Mouse (Mus musculus): ENCODE measurements at regions not wholly inside any gene's neighbourhood (a gene's known extent, or its start where the extent isn't known, plus 50 kb on each side); places are given as distances from the start of the nearest gene placed in this dataset.

- DNase-seq (ENCODE audit: low spot score in 2 of 2): no peak
Measured at GRCm38 (mm10) chr12:107723062-107723859, 234.8 kb downstream of the 3110018I06Rik start.

DNA sequence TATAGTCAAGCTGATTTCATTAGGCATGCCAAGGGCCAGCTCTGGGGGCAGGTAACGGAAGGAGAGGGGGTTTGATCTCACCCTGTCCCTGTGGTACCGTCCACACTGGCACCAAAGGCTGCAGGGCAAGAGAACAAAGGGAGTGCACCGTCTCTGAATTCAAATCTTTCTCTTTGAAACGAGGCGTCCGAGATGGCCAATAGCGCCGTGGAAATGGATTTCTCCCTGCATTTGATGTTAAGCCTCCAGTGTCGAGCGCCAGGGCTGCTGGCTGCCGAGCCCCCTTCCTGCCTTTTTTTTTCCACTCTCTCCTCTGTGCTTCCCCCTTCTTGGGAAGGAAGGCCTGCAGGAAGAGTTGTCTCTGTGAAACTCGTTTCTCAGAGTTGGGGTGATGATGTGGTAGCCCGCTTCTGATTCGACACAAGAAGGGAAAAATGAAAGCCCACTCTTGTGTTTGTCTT lies 235.5 kb downstream of the 3110018I06Rik start:
- no peak for DNase-seq (ENCODE audit: low spot score in 2 of 2)

DNA sequence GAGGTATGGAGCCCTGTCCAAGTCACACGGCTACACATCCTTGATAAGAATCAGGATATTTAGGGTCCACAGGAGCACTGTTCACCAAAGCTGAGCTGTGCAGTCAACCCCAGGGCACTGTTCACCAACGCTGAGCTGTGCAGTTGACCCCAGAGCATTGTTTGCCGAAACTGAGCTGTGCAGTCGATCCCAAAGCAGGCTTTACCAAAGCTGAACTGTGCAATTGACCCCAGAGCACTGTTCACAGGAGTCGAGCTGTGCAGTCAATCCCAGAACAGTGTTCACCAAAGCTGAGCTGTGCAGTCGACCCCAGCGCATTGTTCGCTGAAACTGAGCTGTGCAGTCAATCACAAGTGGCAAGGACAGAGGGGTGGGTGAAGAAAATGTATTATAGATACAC lies 236.0 kb downstream of the 3110018I06Rik start:
- DNase-seq (ENCODE audit: low spot score in 2 of 2): no peak

DNA sequence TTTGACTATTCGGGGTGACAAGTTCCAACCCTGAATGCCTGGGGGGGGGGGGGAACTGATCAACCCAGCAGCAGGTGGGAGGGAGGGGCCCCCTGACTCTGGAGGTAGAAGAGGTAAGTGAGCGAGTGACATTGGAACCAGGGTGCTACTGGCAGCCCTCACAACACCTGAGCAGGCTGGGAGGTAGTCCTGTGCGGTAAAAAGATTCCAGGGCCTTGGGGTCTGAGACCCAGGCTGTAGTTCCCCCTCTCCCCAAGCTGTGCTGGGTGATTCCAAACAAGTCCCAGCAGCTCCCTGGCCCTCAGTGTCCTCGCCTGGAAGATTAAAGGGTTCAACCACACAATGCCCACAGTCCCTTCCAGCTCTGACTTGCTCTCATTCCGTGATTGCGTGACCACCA lies 240.4 kb downstream of the 3110018I06Rik start:
- DNase-seq (ENCODE audit: low spot score in 2 of 2): no peak

GRCm38 (mm10) chr12:107729301-107729700 lies 240.9 kb downstream of the 3110018I06Rik start:
- DNase-seq (ENCODE audit: low spot score in 2 of 2): no peak

- no peak for DNase-seq (ENCODE audit: low spot score in 2 of 2)
Measured at GRCm38 (mm10) chr12:107730940-107731339, 242.5 kb downstream of the 3110018I06Rik start.

DNA sequence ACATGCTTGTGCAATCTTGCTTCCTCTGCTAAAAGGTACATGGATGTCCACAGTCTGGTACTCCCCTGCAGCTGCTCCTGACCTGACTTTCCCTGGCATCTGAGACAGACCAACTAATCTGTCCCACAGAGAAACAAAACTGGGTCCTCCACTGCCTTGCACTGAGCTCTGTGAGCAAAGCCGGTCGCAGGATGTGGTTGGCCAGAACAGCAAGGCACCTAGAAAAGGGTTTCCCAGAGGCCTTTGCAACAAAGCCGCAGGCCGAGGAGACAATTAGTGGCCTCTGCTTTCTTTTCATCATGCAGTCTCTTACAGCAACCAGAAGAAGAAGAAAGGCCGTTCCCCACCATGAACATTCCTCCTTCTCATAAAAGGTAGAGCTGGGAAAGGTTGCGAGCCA lies 246.1 kb downstream of the 3110018I06Rik start:
- no peak for DNase-seq (ENCODE audit: low spot score in 2 of 2)

DNA sequence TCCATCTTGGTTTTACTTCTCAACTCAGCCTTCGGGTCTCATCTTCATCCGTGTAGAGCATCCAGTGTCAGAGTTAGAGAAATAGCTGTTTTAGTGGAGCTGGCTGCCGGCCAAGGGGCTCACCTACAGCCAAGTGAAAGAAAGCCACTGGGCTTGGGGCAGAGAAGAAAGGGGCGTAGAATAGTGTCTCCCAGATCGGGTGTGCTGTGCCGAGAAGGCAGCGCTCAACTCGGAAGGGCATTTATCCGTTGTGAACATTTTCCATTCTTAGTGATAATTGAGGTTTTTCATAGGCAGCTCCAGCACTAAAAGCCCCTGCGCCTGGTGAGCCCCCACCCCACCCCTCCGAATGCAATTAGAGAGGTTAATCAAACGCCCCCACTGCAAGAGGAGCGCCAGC lies 254.2 kb downstream of the 3110018I06Rik start:
- DNase-seq (ENCODE audit: low spot score in 2 of 2): no peak

DNA sequence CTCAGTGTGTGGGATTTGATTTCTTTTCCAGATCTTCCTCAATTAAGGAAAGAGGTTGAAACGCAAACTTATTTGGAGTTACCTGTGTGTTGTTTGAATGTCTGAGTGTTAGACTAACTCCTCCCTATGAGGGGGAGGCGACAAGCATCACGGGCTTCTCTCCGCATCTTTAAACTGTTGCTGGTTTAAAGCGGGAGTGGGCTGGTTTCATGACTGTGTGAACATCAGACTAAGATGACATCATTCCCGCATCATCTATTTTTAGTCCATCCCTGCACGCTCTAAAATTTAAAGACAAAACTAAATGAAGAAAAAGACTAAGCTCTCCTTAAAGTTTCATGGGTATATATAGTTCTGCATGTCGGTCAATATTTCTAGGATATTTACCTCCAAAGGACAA lies 256.4 kb downstream of the 3110018I06Rik start:
- no peak for DNase-seq (ENCODE audit: low spot score in 2 of 2)

- DNase-seq (ENCODE audit: low spot score in 2 of 2): no peak
Measured at GRCm38 (mm10) chr12:107748481-107749380, 254.7 kb downstream of the Bcl11b start.

DNA sequence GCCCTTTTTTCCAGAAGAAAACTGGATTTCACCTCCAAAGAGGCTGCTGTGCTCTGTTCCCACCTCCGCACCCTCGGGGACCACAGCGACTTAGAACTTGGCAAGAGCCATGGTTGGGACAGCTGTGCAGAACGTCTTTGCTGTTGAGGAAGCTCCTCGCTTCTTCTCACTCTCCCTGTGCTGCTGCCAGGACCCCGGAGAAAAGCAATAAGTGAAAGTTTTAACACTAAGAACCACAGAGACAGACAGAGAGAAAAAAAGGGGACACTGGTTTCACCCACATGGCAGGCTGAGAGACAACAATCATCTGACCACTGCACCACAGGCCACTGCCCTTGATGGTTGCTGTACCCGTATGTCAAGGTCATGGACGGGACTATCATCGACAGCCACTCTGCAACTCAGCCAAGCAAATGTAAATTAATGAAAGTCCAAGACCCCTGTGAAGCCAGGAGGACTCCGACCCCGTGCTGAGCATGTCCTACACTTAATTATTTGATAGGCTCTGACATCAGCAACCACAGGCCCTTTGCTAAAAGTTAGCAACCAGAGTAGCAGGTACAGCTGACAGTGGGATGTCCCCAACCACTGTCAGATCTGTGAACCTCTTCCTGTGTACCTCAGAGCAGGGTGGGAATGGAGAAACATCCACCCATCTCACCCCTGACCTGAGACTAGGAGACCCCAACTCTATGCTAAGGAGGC lies 253.9 kb downstream of the Bcl11b start:
- DNase-seq (ENCODE audit: low spot score in 2 of 2): peak in 1 of 2 experiments; percentile 26

DNA sequence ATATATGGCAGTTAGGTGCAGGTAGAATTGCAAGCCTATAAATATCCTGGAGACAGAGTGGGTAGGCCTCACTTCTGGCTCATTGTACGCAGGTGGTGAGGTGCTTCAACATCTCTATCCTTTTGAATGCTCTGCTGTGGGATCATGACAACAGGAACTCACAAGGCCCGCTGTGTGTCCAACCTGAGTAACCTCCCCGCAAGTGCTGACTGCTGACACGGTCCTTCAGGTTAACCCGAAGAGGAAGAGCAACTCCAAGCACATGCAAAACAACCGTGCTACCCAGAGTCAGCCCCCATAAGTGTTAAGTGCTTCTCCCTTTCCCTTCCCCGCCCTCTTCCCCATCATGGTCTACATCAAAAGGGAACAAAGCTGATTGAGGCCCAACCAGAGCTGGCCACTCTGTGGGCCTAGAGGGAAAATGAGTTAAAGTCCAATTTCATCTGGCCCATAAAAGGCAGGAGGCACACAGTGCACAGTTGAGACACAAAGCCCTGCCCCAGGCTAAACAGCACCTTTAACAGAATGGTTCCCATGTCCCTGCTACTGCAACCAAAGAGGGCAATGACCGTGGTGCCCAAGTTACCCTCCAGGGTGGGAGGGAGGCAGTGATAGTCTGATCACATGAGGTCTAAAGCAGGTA lies 253.0 kb downstream of the Bcl11b start:
- DNase-seq (ENCODE audit: low spot score in 2 of 2): no peak

DNA sequence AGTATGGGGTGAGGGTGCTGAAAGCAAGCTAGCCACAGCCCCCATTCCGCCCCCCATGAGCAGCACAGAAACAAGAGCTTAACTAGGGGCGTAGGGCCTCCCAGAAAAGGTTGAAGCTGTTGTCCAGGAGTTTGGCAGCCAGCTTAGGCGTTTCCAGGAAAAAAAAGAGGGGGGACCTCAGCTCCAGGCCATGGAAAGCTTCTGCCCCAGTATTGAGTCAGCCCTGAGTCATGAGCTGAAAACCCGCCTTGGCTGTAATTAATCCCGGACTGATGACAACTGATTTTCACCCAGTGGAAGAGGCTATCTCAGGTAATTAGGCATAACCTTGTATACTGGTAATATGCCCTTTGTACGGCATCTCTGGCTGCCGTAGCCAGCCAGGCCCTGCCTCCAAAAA lies 251.3 kb downstream of the Bcl11b start:
- peak; percentile 36 to 55 for DNase-seq (ENCODE audit: low spot score in 2 of 2)

- no peak for DNase-seq (ENCODE audit: low spot score in 2 of 2)
Measured at GRCm38 (mm10) chr12:107752587-107752986, 250.8 kb downstream of the Bcl11b start.

DNA sequence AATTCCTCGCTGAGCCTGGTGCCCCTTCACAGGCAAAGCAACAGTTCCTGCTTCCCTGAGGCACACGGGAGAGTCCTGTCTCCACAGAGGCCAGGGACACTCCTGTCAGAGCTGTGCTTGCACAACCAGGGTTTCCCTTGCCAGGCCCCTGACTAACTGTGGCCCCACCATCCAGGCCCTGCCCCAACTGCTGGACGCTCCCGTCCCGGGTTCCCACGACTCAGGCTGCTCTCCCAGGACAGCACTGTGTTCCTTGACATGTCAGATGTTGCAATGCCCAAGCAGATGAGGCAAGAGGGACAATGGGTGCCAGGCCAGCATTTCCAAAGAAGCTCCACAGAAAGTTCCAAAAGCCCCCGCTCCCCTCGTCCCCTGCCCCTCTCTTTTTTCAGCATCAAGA lies 250.4 kb downstream of the Bcl11b start:
- peak; percentile 73 to 74 for DNase-seq (ENCODE audit: low spot score in 2 of 2)

DNA sequence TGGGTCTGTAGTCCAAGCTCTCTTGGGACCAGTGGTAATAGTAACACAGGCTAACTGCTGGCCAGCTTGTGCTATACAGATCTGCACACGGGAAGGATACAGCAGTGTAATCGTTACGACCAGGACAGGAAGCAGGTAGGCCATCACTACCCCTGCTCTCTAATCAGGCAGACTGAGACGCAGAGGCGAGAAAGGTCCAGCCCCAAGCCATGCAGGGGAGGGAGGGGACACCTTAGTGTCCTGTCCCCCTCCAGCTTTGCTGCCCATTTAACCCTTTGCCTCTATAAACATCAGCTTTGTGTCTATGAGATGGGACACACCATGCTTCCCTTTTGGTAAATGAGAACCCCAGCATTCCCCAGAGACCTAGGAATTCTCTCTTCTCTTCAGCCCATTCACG lies 249.9 kb downstream of the Bcl11b start:
- DNase-seq (ENCODE audit: low spot score in 2 of 2): peak in 1 of 2 experiments; percentile 12

- no peak for DNase-seq (ENCODE audit: low spot score in 2 of 2)
Measured at GRCm38 (mm10) chr12:107754885-107755284, 248.5 kb downstream of the Bcl11b start.

DNA sequence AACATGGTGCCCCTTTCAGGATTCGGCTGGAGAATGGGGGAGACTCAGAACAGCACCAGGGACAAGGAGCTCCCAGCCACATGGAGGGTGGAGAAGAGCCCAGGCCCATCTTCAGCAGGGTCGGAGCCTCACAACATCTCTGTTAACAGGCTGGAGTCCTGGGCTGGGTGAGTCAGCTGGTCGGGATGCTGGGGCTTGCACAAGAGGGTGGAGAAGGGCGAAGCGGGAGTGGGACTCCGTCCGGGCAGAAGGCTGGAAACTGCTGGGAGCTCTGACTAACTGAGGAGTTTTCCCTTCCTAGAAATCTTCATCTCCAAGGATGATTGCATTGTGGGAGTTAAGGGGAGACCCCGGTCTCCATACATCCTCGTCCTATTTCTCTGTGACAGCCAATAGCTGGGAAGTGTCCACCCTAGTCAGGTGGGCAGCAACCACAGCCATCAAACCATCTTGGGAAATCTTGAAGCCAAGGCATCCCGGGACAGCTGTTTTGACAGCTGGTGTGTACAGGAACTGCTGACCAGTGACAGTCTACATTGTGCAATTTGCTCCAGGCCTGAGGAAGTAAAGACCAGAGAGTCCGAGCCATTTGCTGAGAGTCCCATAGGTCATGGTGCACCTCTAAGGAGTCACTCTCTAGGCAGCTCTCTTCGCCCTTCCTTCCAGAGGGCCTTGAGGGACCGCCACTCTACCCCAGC lies 247.4 kb downstream of the Bcl11b start:
- peak; percentile 69 to 72 for DNase-seq (ENCODE audit: low spot score in 2 of 2)

- no peak for DNase-seq (ENCODE audit: low spot score in 2 of 2)
Measured at GRCm38 (mm10) chr12:107757184-107757583, 246.2 kb downstream of the Bcl11b start.

GRCm38 (mm10) chr12:107757996-107758791 lies 245.2 kb downstream of the Bcl11b start:
- no peak for DNase-seq (ENCODE audit: low spot score in 2 of 2)
